Mouse (Mus musculus): Measurements from ENCODE around the gene Paqr6.

Gene Paqr6

GRCm38 (mm10) chr3:88409741-88410644 is 45.6 kb downstream of the Paqr6 start, which contains the start of gene Pmf1:
Gene Pmf1, minus strand, starts transcription at chr3:88410331.
- peak; percentile 76 for DNase-seq (ENCODE audit: low read depth, low spot score)

- DNase-seq (ENCODE audit: low read depth, low spot score) = no peak
Measured at GRCm38 (mm10) chr3:88410645-88411031, 46.3 kb downstream of the Paqr6 start.

GRCm38 (mm10) chr3:88411681-88412080 is 47.3 kb downstream of the Paqr6 start:
- DNase-seq (ENCODE audit: low read depth, low spot score) = no peak

- DNase-seq (ENCODE audit: low read depth, low spot score) = no peak
Measured at GRCm38 (mm10) chr3:88412636-88413035, 48.3 kb downstream of the Paqr6 start.

GRCm38 (mm10) chr3:88415668-88416067 is 51.3 kb downstream of the Paqr6 start:
- DNase-seq (ENCODE audit: low read depth, low spot score) = no peak

GRCm38 (mm10) chr3:88418016-88418415 is 53.6 kb downstream of the Paqr6 start:
- DNase-seq (ENCODE audit: low read depth, low spot score) = no peak

Data from retina, adult 2 months (tissue).